Mouse (Mus musculus): Measurements from ENCODE around the gene Fbxl17. TPM values are rescaled to one million over a fixed set of nuclear protein-coding genes. Genes with fewer than 3 reads are reported as not detected.

The Fbxl17 gene
- polyA plus RNA-seq, 1 experiment: 4.1 TPM

DNA sequence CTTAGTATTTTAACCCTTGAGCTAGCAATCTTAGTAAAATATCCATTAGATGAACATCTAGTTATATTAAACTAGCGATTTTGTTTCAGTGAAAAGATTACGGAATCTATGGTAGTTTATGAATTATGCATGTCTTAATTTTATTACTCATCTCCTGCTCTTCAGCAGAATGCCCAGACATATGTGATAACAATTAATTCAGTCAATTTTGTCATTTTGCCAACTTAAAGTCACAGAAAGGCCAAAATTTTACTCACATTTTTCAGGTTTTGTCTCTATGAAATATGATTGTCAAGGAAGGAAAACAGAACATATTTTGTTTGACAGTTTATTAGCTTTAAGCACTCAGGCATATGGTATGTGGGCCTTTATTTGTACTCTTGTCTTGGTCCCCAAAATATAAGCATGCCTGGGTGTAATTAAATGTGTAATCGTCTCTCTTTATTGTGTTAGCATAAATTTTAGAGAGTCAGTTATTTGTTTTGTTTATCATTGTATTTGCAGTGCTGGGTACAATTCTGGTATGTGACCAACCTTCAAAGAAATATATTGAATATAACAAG is 482.1 kb downstream of the Fbxl17 start:
- no peak overlapping the region for H3K4me3 ChIP-seq (ENCODE audit: control insufficient read depth, low read depth, low read length)
- TF ChIP-seq CTCF (IDR thresholded peaks at IDR 0.05; ENCODE audit: control insufficient read depth, insufficient read depth, insufficient replicate concordance, low read depth, low read length) (no peak), POLR2A (IDR thresholded peaks at IDR 0.05; ENCODE audit: control insufficient read depth, low read depth, low read length) (no peak)
- no peaks in the 10 kb centered on the region for H3K4me1 ChIP-seq (ENCODE audit: control insufficient read depth, insufficient read depth, low read length)

DNA sequence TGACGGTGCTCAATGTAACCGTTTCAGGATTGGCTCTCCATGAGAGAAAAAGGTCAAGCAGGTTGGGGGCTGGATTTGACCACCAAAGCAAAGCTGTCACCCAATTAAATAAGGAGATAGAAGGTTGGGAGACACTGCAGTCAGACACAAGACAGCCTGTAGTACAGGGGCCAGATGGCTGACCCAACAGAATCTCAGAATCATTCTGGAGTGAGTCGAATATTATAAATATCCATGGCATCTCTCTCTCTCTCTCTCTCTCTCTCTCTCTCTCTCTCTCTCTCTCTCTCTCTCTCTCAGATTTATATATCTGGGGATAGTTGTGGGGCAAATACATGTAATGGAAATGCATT is 487.3 kb downstream of the Fbxl17 start:
- H3K4me3 ChIP-seq (ENCODE audit: control insufficient read depth, low read depth, low read length): no peak overlapping the region
- H3K27me3 ChIP-seq (ENCODE audit: control insufficient read depth, insufficient read depth, low read length): no peaks in the 10 kb centered on the region
- H3K4me1 ChIP-seq (ENCODE audit: control insufficient read depth, insufficient read depth, low read length): no peaks in the 10 kb centered on the region
- TF ChIP-seq CTCF (IDR thresholded peaks at IDR 0.05; ENCODE audit: control insufficient read depth, insufficient read depth, insufficient replicate concordance, low read depth, low read length) (no peak), POLR2A (IDR thresholded peaks at IDR 0.05; ENCODE audit: control insufficient read depth, low read depth, low read length) (no peak)
- H3K36me3 ChIP-seq (ENCODE audit: control insufficient read depth, insufficient read depth, low read length): no peaks in the 10 kb centered on the region
- H3K27ac ChIP-seq (ENCODE audit: control insufficient read depth, insufficient read depth, low read depth, low read length): no peak overlapping the region

More for the DNA sequence above, 482.1 kb downstream of the Fbxl17 start:
- Histone ChIP-seq H3K36me3 (ENCODE audit: control insufficient read depth, insufficient read depth, low read length) (no peaks in the 10 kb centered on the region), H3K27ac (ENCODE audit: control insufficient read depth, insufficient read depth, low read depth, low read length) (no peak overlapping the region), H3K27me3 (ENCODE audit: control insufficient read depth, insufficient read depth, low read length) (no peaks in the 10 kb centered on the region)

DNA sequence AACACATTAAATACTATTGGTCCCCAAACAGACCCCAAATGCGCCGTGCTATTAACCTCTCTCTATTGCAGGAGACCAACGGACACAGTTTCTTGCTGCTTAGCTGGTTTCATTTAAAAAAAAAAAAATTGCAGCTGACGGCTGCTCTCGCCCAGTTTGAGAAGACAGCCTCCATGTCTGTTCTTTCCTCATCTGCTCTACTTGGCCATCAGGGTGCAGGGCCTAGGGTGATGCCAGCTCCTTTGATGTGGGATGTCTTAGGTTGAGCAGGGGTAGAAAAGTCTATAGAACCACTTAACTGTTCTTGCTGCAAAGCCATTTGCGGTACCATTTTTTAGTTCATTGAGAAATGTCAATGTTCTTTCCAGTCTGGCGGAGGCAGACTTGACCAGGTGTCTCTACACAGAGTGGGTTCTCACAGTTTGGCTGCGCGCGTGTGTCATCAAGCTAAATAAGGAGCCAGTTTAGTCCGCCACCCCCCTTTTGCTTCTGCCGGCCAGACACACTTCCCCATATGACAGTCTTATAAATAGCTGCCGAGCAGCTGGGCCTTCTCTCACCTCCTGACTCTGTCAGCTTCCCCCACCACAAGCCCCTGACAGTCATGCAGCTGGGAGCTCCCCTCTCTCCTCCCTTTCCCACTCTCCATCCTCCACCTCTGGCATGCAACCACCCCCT is 487.8 kb downstream of the Fbxl17 start:
- Histone ChIP-seq H3K36me3 (ENCODE audit: control insufficient read depth, insufficient read depth, low read length) (no peaks in the 10 kb centered on the region), H3K4me1 (ENCODE audit: control insufficient read depth, insufficient read depth, low read length) (no peaks in the 10 kb centered on the region), H3K27ac (ENCODE audit: control insufficient read depth, insufficient read depth, low read depth, low read length) (no peak overlapping the region), H3K27me3 (ENCODE audit: control insufficient read depth, insufficient read depth, low read length) (no peaks in the 10 kb centered on the region), H3K4me3 (ENCODE audit: control insufficient read depth, low read depth, low read length) (no peak overlapping the region)
- no peak for TF ChIP-seq CTCF (IDR thresholded peaks at IDR 0.05; ENCODE audit: control insufficient read depth, insufficient read depth, insufficient replicate concordance, low read depth, low read length)
- no peak for TF ChIP-seq POLR2A (IDR thresholded peaks at IDR 0.05; ENCODE audit: control insufficient read depth, low read depth, low read length)

DNA sequence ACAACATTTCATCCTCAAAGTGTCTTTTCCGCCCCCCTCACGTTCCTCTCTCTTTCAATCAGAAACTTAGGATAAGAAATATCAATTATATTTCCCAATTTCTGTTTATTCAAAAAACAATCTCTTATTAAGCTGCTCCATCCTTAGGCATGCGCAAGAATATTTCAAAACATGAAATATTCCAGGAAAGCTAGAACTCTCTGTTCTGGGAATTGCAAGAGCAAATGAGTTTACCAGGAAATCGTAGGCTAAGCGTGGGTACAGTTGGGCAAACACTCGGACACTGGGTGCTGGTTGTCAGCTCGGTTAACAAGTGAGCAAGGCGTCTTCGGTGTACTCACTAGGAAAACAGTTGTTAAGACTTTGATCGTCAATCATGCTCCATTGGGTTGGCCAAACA is 489.0 kb downstream of the Fbxl17 start:
- H3K27me3 ChIP-seq (ENCODE audit: control insufficient read depth, insufficient read depth, low read length): no peaks in the 10 kb centered on the region
- TF ChIP-seq POLR2A (IDR thresholded peaks at IDR 0.05; ENCODE audit: control insufficient read depth, low read depth, low read length): no peak
- TF ChIP-seq CTCF (IDR thresholded peaks at IDR 0.05; ENCODE audit: control insufficient read depth, insufficient read depth, insufficient replicate concordance, low read depth, low read length): no peak
- no peak overlapping the region for H3K27ac ChIP-seq (ENCODE audit: control insufficient read depth, insufficient read depth, low read depth, low read length)
- H3K4me3 ChIP-seq (ENCODE audit: control insufficient read depth, low read depth, low read length): no peak overlapping the region
- no peaks in the 10 kb centered on the region for H3K4me1 ChIP-seq (ENCODE audit: control insufficient read depth, insufficient read depth, low read length)
- H3K36me3 ChIP-seq (ENCODE audit: control insufficient read depth, insufficient read depth, low read length): no peaks in the 10 kb centered on the region

GRCm38 (mm10) chr17:63008788-63009187 is 491.0 kb downstream of the Fbxl17 start:
- no peak overlapping the region for H3K4me3 ChIP-seq (ENCODE audit: control insufficient read depth, low read depth, low read length)
- H3K27me3 ChIP-seq (ENCODE audit: control insufficient read depth, insufficient read depth, low read length): no peaks in the 10 kb centered on the region
- H3K27ac ChIP-seq (ENCODE audit: control insufficient read depth, insufficient read depth, low read depth, low read length): no peak overlapping the region
- H3K4me1 ChIP-seq (ENCODE audit: control insufficient read depth, insufficient read depth, low read length): no peaks in the 10 kb centered on the region
- no peak for TF ChIP-seq POLR2A (IDR thresholded peaks at IDR 0.05; ENCODE audit: control insufficient read depth, low read depth, low read length)
- TF ChIP-seq CTCF (IDR thresholded peaks at IDR 0.05; ENCODE audit: control insufficient read depth, insufficient read depth, insufficient replicate concordance, low read depth, low read length): no peak
- no peaks in the 10 kb centered on the region for H3K36me3 ChIP-seq (ENCODE audit: control insufficient read depth, insufficient read depth, low read length)

DNA sequence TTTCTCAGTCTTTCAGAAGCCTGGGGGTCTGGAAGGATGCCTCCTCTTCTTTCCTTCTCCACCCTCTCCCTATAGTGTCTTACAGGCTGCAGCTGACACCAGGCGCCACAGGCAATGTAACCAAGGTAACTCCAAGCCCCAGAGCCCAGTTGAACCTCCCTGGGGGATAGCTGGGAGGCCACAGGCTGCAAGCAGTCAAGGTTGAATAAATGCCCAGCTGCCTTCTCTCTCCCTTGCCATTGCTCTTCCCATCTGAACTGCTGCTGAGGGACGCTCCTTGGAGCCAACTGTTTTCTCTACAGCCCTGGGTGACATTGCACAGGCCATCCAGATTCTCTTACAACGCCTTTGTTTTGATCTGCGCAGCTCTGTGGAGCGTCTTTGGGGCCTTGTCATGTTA is 491.5 kb downstream of the Fbxl17 start:
- TF ChIP-seq POLR2A (IDR thresholded peaks at IDR 0.05; ENCODE audit: control insufficient read depth, low read depth, low read length): no peak
- no peak for TF ChIP-seq CTCF (IDR thresholded peaks at IDR 0.05; ENCODE audit: control insufficient read depth, insufficient read depth, insufficient replicate concordance, low read depth, low read length)
- H3K27ac ChIP-seq (ENCODE audit: control insufficient read depth, insufficient read depth, low read depth, low read length): no peak overlapping the region
- H3K4me1 ChIP-seq (ENCODE audit: control insufficient read depth, insufficient read depth, low read length): no peaks in the 10 kb centered on the region
- H3K27me3 ChIP-seq (ENCODE audit: control insufficient read depth, insufficient read depth, low read length): no peaks in the 10 kb centered on the region
- no peak overlapping the region for H3K4me3 ChIP-seq (ENCODE audit: control insufficient read depth, low read depth, low read length)
- H3K36me3 ChIP-seq (ENCODE audit: control insufficient read depth, insufficient read depth, low read length): no peaks in the 10 kb centered on the region

DNA sequence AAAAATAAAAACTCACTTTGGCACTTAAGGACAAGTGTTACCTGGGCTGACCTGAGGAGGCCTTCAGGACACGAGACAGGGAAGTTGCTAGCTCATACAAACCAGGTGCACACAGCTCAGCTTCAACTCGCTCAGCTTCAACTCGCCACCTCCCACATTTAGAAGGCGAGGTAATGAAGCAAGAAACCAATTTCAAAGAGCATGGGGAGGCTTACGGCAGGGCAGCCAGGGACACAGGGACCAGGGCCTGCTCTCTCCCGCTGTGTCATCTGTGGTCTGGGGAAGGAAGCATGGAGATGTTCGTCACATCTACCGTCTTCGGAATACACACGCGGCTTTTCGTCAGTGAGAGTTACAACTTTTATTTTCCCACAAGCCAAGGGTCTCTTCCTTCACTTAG is 491.9 kb downstream of the Fbxl17 start:
- Histone ChIP-seq H3K27ac (ENCODE audit: control insufficient read depth, insufficient read depth, low read depth, low read length) (no peak overlapping the region), H3K36me3 (ENCODE audit: control insufficient read depth, insufficient read depth, low read length) (no peaks in the 10 kb centered on the region), H3K4me3 (ENCODE audit: control insufficient read depth, low read depth, low read length) (no peak overlapping the region), H3K27me3 (ENCODE audit: control insufficient read depth, insufficient read depth, low read length) (no peaks in the 10 kb centered on the region), H3K4me1 (ENCODE audit: control insufficient read depth, insufficient read depth, low read length) (no peaks in the 10 kb centered on the region)
- no peak for TF ChIP-seq CTCF (IDR thresholded peaks at IDR 0.05; ENCODE audit: control insufficient read depth, insufficient read depth, insufficient replicate concordance, low read depth, low read length)
- no peak for TF ChIP-seq POLR2A (IDR thresholded peaks at IDR 0.05; ENCODE audit: control insufficient read depth, low read depth, low read length)
